Mouse (Mus musculus): ENCODE data around the gene Tmem94. TPM values are rescaled to one million over a fixed set of nuclear protein-coding genes. Genes with fewer than 3 reads are reported as not detected.

Tmem94 gene
- total RNA-seq, 2 experiments from 2014 or later: 74.6 to 95.5 TPM

DNA sequence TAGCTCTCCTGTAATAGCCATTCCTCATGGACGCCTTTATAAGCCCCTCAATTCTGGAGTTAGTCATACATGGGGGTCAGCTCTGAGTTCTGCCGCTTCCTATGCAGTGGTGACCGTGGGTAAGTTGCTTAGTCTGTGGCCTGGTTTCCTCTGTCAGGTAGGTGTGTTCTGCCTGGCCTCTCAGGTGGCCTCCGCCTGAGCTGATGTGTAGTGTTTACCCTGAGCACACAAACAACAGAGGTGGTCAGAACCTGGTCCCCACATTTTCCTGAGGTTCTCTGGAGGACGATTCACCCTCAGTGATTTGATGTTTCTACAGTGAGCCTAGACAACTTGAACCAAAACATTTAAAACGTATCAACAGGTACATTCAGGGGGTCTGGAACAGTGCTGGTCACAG lies 66.8 kb downstream of the Tmem94 start:
- no peak for DNase-seq

DNA sequence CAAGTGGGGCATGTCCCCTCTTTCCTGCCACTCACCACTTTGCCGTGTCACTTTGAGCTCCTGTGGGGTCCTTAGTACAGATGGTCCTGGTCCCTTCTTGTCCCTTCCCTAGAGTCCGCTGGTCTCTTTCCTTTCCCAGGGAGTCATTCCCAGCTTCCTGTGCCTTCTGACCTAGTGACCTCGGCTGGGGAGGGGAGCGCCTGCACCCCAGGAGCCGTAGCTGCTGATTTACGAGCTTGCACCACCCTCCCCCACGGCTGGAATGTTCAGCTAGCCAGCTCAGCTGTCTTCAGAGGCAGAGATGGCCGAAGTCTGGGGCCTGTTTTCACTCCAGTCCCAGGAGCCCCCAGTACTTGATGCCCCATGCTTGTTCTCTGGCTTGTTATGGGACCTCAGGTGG lies 67.3 kb downstream of the Tmem94 start:
- peak; percentile 45 to 77 for DNase-seq

DNA sequence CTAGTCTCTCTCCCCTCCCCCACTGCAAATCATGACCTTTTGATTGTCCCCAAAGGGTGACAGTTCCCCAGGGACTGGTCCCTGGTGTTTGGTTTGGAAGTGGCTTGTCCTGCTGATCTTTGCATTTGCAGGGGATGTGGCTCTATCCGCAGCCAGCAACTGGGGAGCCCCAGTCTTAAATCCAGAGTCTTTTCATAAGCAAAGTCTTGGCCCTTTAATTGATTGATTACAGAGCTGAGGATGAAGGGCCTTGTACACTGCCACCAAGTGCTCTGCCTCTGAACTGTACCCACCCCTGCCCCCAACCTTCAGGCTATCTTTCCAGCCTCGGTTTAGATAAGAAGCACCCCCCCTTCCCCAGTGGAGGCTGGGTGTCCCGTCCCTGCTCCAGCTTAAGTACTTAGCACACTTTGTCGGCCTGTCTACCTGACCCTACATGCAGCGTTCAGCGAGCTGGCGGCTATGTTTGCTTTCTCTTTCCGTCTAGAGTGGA lies 67.8 kb downstream of the Tmem94 start:
- peak in 1 of 2 experiments; percentile 16 for DNase-seq

DNA sequence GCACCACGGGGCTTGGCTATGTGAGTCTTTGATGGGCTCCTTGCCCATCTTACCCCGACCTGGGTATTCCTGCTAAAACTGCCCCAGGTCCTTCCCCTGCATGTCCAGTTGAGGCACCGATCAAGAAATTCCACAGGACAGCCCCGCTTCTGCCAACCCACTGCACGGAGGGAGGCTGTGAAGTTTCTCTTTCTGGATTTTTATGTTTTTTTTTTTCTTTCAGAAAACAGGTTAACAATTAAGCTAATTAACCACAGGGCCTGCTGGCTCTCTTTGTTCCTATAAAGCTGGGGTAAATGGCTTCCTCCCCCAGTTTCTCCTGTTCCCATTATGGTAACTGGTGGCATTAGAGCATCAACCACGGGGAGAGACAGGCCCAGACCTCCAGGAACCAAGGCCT lies 68.8 kb downstream of the Tmem94 start:
- no peak for DNase-seq

DNA sequence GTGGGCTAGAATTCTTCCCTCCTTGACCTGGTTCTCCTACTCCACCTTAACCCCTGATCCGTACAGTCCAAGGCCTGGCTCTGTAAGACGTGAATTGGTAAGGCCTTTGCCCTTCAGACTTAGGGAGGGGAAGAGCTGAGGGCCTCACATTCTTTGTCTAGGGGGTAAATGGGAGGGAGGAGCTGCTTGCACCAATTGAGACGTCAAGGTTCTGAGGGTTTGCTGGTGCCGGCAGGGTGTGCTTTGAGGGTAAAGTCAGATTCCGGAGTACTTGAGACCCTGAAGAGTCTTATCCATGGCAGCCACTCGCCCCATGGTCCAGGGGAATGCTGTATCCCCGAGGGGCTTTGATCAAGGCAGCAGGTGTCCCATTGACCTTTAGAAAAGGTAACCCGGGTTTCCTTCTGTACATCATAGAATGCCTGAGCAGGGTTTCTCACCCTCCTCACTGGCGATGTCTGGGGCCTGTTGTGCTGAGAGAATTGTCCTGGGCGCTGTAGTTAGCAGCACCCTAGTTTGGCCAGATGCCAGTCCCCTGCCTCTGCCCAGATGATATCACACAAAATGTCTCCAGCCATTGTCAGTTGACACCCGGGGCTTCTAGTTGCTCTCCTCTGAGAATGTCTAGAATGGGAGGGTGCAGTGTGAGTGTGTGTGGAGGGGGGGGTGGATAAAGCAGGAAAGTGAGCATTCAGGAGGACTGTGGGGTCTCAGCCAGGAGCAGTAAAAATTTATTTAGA lies 71.6 kb downstream of the Tmem94 start:
- no peak for DNase-seq

DNA sequence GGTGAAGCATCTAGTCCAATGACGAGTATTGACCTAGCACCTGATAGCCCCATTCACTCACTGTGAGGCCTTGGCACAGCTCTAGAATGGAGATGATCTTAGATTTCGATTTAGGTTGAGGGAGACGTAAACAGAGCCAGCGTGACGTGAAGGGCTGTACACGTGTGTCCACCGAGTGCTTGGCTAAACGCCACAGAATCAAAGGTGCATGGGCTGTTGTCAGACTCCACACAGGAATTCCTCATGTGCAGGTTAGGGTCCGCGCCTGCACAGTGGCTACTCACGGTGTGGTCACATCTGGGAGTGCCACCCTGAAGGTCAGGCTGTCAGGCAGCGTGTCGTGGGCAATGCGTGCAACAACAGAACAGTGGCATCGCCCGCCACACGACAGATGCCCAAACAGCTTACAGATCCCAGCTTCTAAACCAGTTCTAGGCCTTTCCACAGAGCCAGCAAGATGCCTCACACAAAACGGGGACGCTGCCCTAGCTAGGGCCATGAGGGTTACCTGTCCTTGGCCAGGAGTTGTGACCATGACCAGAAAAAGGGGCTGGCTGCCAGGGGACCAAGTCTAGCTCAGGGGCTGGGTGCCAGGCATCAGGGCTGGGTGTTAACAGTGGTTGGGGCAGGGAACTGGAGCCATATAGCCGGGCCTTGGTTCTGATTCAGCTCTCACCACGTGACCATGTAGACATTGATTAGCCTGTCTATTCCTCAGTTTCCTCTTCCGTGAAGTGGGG lies 72.5 kb downstream of the Tmem94 start:
- DNase-seq: peak in 1 of 2 experiments; percentile 37

DNA sequence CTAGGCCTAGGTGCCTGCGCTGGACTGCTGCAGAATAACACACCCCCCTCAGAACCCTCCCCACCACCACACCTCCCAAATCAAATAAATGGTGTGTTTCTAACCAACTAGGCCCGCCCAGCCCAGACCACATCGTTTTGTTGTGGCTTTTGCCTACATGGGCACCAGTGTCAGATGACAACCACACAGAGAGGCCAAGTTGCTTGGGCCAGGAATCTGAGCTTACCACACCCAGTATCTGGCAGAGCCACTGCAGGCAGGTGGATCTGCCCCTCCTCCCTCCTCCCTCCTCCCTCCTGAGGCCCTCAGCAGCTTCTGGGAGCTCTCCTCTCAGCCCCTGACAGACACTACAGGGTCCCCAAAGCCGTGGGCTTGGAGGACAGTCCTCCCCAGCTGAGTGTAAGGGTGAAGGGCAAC lies 73.7 kb downstream of the Tmem94 start:
- no peak for DNase-seq

DNA sequence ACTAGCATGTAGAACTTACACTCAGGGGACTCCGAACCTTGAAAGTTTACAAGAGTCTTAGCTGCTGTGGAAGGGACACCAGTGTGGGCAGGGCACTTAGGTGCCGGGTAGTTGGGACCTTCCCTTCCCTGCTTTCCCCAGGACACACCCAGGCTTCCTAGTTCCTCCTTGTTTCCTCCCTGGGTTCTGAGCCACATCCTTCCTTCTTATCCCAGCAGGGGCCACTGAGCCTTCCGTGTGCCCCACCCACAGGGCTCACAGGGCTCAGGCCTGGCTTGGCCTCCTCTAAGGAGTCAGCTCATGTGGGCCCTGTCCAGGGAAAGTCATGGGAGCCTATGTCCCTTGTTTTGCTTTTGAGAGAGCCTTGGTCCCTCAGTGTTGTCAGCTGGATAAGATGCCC lies 74.5 kb downstream of the Tmem94 start:
- no peak for DNase-seq

DNA sequence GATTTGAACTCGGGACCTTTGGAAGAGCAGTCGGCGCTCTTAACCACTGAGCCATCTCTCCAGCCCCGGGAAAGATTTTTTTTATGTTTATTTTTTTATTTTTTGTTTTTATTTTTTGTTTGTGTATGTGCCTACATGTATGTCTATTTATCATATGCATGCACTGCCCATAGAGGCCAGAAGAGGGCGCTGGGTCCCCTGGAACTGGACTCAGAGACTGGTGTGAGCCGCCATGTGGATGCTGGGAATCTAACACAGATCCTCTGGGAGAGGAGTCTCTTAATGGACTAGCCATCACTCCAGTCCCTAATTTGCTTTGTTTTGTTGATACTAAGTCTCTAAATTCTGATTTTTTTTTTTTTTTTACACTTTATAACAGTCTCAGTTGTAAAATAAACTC lies 75.8 kb downstream of the Tmem94 start:
- DNase-seq: no peak

DNA sequence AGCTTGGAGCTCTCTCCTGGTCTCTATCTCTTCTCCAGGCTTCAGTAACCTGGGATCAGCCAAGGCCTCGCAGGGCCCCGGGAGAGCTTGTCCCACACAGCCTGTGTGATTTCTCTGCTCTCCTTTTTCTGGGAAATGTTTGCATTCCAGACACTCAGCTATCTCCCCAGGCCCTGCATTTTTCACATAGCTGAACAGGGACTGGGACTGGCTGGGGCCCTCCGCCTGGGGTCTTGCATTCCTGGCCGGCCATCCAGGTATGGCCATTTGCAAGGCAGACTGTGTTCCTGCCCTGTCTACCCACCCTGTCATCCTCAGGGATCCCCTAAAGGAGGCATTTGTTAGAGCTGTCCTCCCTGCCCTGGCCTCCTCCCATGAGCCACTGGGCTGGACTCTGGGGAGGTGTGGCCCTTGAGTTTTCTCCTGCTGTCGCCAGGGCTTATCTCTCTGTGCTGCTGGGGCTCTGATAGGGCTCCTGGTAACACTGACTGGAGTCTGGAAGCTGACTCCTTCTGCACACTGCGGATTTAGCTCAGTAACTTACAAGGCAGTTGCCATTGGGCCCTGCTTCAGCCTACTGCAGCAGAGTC lies 76.8 kb downstream of the Tmem94 start:
- peak in 1 of 2 experiments; percentile 34 for DNase-seq

DNA sequence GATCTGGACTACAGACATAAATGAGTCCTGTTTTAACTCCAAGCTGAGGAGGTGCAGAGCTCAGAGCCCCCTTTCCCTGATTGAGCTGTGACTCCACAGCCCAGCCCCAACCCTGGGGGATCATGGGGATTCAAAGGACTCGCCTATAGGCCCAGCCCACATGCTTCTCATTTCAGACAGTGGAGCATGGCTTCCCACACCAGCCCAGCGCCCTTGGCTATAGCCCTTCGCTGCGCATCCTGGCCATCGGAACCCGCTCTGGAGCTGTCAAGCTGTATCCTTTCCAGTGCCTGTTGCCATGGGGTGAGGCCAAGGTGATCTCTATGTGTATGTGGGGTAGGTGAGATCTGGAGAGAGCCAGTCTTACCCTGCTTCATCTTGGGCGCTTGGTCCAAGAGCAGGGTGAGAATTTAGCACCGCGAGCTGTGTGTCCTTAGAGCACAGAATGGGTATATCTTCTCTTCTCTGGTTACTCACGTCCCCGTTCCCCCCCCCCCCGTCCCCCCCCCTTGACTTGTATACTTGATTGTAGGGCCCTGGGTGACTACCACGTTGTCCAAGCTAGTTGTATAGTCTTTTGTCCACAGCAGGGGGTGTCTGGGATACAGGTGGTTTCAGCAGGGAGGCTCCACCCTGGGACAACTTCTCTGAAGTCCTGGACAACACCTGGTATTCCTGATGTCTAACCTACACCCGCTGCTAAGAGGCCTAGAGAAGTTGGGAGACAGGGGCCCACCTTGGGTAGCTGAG lies 78.1 kb downstream of the Tmem94 start:
- DNase-seq: no peak

DNA sequence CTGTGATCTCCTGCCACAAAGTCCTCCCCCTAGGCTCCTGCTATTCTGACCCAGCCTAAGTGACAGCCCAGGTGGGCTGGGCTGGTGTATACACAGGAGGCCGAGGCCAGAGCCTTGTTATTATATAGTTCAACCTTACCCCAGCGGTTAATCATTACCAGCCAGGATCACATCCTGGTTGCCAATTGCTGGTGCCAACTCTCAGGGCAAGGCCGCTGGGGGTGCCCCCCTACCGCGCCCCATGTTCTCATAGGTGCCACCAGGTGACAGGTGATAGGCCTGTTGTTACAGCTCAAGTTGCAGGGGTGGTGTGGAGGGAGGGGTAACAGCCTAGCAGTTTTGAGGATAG lies 78.6 kb downstream of the Tmem94 start:
- DNase-seq: no peak

DNA sequence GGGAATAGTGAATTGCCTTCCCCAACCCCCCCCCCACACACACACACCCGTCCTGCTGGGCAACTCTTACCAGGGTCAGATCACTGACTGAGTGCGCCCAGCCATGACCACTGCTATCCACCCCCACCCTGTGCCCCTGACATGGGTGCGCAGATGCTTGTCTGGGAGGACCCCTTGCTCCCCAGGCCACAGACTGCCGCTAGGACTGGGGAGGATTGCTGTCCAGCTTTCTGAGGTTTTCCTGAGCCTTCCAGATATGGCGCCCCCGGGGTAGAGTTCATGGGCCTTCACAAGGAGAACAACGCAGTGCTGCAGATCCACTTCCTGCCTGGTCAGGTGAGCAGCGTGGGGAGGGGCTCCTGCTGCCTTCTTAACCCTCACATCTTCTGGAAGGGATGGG lies 79.0 kb downstream of the Tmem94 start:
- DNase-seq: no peak

DNA sequence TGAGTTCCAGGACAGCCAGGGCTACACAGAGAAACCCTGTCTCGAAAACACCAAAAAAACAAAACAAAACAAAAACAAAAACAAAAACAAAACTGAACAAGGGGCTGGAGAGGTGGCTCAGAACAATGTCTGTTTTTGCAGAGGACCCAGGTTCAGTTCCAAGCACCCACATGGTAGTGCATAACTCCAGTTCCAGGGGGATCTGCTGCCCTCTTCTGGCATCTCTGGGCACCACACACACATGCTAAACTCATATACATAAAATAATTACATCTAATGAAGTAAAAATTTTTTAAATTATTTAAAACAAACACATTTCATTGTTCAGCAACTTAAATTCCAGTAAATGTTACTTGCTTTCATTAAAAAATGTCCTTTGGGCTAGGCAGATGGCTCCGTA lies 80.6 kb downstream of the Tmem94 start:
- DNase-seq: no peak

Small RNAs within 50 kb of the gene (microRNA-seq; reads per million reads assigned to microRNA genes)
- 0.75 reads per million for gene Mir5621

Other genes starting within 250 kb of the Tmem94 start
- 100 to 1,000 TPM; 248 to 259 TPM for gene Sumo2, start 229.2 kb upstream of the Tmem94 start, total RNA-seq (2021)
- gene Nup85, start 201.0 kb upstream of the Tmem94 start, total RNA-seq (2021): 10 to 100 TPM; 44.0 to 44.8 TPM
- gene Mrps7, start 161.5 kb upstream of the Tmem94 start, total RNA-seq (2021): 100 to 1,000 TPM in 1 of 2 experiments, 10 to 100 TPM in 1; 97.7 to 102 TPM
- gene Gga3, start 161.4 kb upstream of the Tmem94 start, total RNA-seq (2021): 10 to 100 TPM; 25.3 to 30.7 TPM
- 100 to 1,000 TPM in 1 of 2 experiments, 10 to 100 TPM in 1; 73.4 to 195 TPM for gene Mif4gd, start 152.5 kb upstream of the Tmem94 start, total RNA-seq (2021)
- 10 to 100 TPM; 90.5 to 96.3 TPM for gene Slc25a19, start 137.1 kb upstream of the Tmem94 start, total RNA-seq (2021)
- gene Grb2, start 56.8 kb upstream of the Tmem94 start, total RNA-seq (2021): 100 to 1,000 TPM; 132 to 158 TPM
- gene Caskin2, start 48.2 kb downstream of the Tmem94 start, total RNA-seq (2021): 10 to 100 TPM; 58.9 to 72.9 TPM
- 10 to 100 TPM; 17.1 to 21.4 TPM for gene Tsen54, start 49.3 kb downstream of the Tmem94 start, total RNA-seq (2021)
- gene Llgl2, start 58.6 kb downstream of the Tmem94 start, total RNA-seq (2021): 10 to 100 TPM in 1 of 2 experiments, 1 to 10 TPM in 1; 4.9 to 10.9 TPM
- gene Myo15b, start 93.0 kb downstream of the Tmem94 start, total RNA-seq (2021): under 1 TPM; 0.20 TPM
- under 1 TPM in 1 of 2 experiments, not detected in 1; 0.26 TPM for gene Smim5, start 134.5 kb downstream of the Tmem94 start, total RNA-seq (2021)
- not detected for gene Smim6, start 146.6 kb downstream of the Tmem94 start, total RNA-seq (2021)
- gene Sap30bp, start 167.8 kb downstream of the Tmem94 start, total RNA-seq (2021): 10 to 100 TPM; 40.8 to 42.5 TPM
- 10 to 100 TPM; 20.5 to 24.8 TPM for gene Recql5, start 168.0 kb downstream of the Tmem94 start, total RNA-seq (2021)
- 1 to 10 TPM; 2.3 to 3.1 TPM for gene Itgb4, start 209.3 kb downstream of the Tmem94 start, total RNA-seq (2021)
- gene Galk1, start 247.3 kb downstream of the Tmem94 start, total RNA-seq (2021): 10 to 100 TPM; 40.7 to 50.3 TPM

Measured in adrenal gland, postnatal 36 days (tissue).